ENCODE assay signal across 7 mouse cellular contexts in genomic region chr1:78215749-78216508, GRCm38 (mm10). TPM values are rescaled to one million over a fixed set of nuclear protein-coding genes. Genes with fewer than 3 reads are reported as not detected.
DNase-seq lines count a peak whose midpoint lies in the region; ATAC-seq lines count a peak whose summit lies in the region.

No protein-coding gene starts in this region.

- 0 out of 2 replicates have a peak, but pooled peaks have one; percentile 50 for ATAC-seq in embryonic facial prominence, embryonic 11.5 days (replicated peaks; ENCODE audit: insufficient number of reproducible peaks, low FRiP score, low TSS enrichment, low read depth)
- peak; percentile 60 for ATAC-seq in hindbrain, embryonic 16.5 days

- DNase-seq in 3T3-L1 (ENCODE audit: low read depth, low spot score) (peak; percentile 72), ES-CJ7 (ENCODE audit: low read depth, low spot score) (peak; percentile 80)
- peak; percentile 69 for DNase-seq in embryonic facial prominence, embryonic 11.5 days (ENCODE audit: low spot score)
- DNase-seq in lung, postnatal 36 days: peak; percentile 21
- DNase-seq in frontal cortex, postnatal 10 days (ENCODE audit: low spot score in 2 of 2): no peak
- no peak for DNase-seq in ovary, postnatal 10 days (ENCODE audit: low spot score)

- WGBS in embryonic facial prominence, embryonic 11.5 days: under 1% methylated on average over 36 of the region's 36 CpGs
- 1% methylated on average over 36 of the region's 36 CpGs for WGBS in hindbrain, embryonic 16.5 days

- H3K27ac ChIP-seq in embryonic facial prominence, embryonic 11.5 days (replicated peaks; ENCODE audit: low read depth, low read length): no peak overlapping the region
- no peak overlapping the region for H3K27ac ChIP-seq in hindbrain, embryonic 16.5 days (ENCODE audit: low read depth, low read length)

- H3K9ac ChIP-seq in embryonic facial prominence, embryonic 11.5 days (replicated peaks; ENCODE audit: low read length): no peak overlapping the region
- no peak overlapping the region for H3K9ac ChIP-seq in hindbrain, embryonic 16.5 days (ENCODE audit: low read depth, low read length)

- H3K9me3 ChIP-seq in embryonic facial prominence, embryonic 11.5 days (replicated peaks; ENCODE audit: control insufficient read depth, low read length): no peaks in the 10 kb centered on the region
- H3K9me3 ChIP-seq in hindbrain, embryonic 16.5 days (ENCODE audit: control insufficient read depth, low read length): no peaks in the 10 kb centered on the region

- H3K27me3 ChIP-seq in embryonic facial prominence, embryonic 11.5 days (ENCODE audit: control insufficient read depth, insufficient read depth, low read length): peaks cover 67% of the 10 kb centered on the region
- peaks cover 57% of the 10 kb centered on the region for H3K27me3 ChIP-seq in hindbrain, embryonic 16.5 days (replicated peaks; ENCODE audit: control insufficient read depth, insufficient read depth, low read length)

- no peaks in the 10 kb centered on the region for H3K36me3 ChIP-seq in embryonic facial prominence, embryonic 11.5 days (replicated peaks; ENCODE audit: control insufficient read depth, insufficient read depth, low read depth, low read length)
- H3K36me3 ChIP-seq in hindbrain, embryonic 16.5 days (ENCODE audit: control insufficient read depth, insufficient read depth, low read length): no peaks in the 10 kb centered on the region

- peak overlapping the region; percentile 61 for H3K4me3 ChIP-seq in embryonic facial prominence, embryonic 11.5 days (ENCODE audit: low read depth, low read length)
- H3K4me3 ChIP-seq in hindbrain, embryonic 16.5 days (ENCODE audit: low read length): peak overlapping the region; percentile 59

- H3K4me1 ChIP-seq in embryonic facial prominence, embryonic 11.5 days (ENCODE audit: control insufficient read depth, insufficient read depth, low read length): peaks cover 5% of the 10 kb centered on the region
- peaks cover 20% of the 10 kb centered on the region for H3K4me1 ChIP-seq in hindbrain, embryonic 16.5 days (ENCODE audit: control insufficient read depth, insufficient read depth, low read depth, low read length)

- H3K4me2 ChIP-seq in embryonic facial prominence, embryonic 11.5 days (ENCODE audit: low read depth, low read length): peak overlapping the region; percentile 94
- peak overlapping the region; percentile 94 for H3K4me2 ChIP-seq in hindbrain, embryonic 16.5 days (ENCODE audit: low read length)

RNA-seq across cellular contexts. Expression of gene Pax3, which starts 19.0 kb away (rescaled TPM):
- 16.2 and 17.3 TPM in 2 replicates for polyA plus RNA-seq in embryonic facial prominence, embryonic 11.5 days (2014; fragmentation: Nextera tagmentation; extraction: Ambion mirVana)
- 11.7 and 12.5 TPM in 2 replicates for polyA plus RNA-seq in hindbrain, embryonic 16.5 days (2015; fragmentation: Nextera tagmentation; extraction: Ambion mirVana)

Comparison
In these comparisons a context has a peak if more than half of its experiments do, and no peak if none do; other contexts are left out.
1. DNase-seq: peak in 3T3-L1 (single experiment), ES-CJ7 (single experiment), embryonic facial prominence, embryonic 11.5 days (single experiment) and lung, postnatal 36 days (single experiment); none in frontal cortex, postnatal 10 days (0 of 2) and ovary, postnatal 10 days (single experiment).